Mouse (Mus musculus) midbrain, embryonic 16.5 days (tissue): Measurements from ENCODE around the gene Pspc1. TPM values are rescaled to one million over a fixed set of nuclear protein-coding genes. Genes with fewer than 3 reads are reported as not detected.

Experiments
- ATAC-seq: fragments of 200-750 bp; cut with Nextera tagmentation; 2 replicates; pipeline ENCODE4 v1.8.0; 2017; ENCODE audit warnings: moderate TSS enrichment
- H3K27ac ChIP-seq: fragments of 300-500 bp; sonication (generic); 2 replicates; pipeline ENCODE4 v1.5.1; 2014; ENCODE audit warnings: mild to moderate bottlenecking, low read length, mixed read lengths
- H3K27me3 ChIP-seq: fragments of 300-500 bp; sonication (generic); 2 replicates; pipeline ENCODE4 v1.6.1; 2014; ENCODE audit warnings: low read depth, low read length, mixed read lengths; ENCODE audit not compliant: control insufficient read depth, insufficient read depth
- H3K36me3 ChIP-seq: fragments of 300-500 bp; sonication (generic); 2 replicates; pipeline ENCODE4 v1.6.1; 2014; ENCODE audit warnings: mild to moderate bottlenecking, low read length, moderate library complexity, mixed read lengths; ENCODE audit not compliant: control insufficient read depth, insufficient read depth
- H3K4me1 ChIP-seq: fragments of 300-500 bp; sonication (generic); 2 replicates; pipeline ENCODE4 v1.6.1; 2014; ENCODE audit warnings: mild to moderate bottlenecking, low read length, mixed read lengths; ENCODE audit not compliant: control insufficient read depth, insufficient read depth
- H3K4me2 ChIP-seq: fragments of 300-500 bp; sonication (generic); 2 replicates; pipeline ENCODE4 v1.6.1; 2014; ENCODE audit warnings: mild to moderate bottlenecking, low read length, mixed read lengths
- H3K4me3 ChIP-seq: fragments of 300-500 bp; sonication (generic); 2 replicates; pipeline ENCODE4 v1.5.1; 2014; ENCODE audit warnings: low read depth, mild to moderate bottlenecking, low read length, moderate library complexity, mixed read lengths
- H3K9ac ChIP-seq: fragments of 300-500 bp; sonication (generic); 2 replicates; pipeline ENCODE4 v1.6.1; 2014; ENCODE audit warnings: low read depth, low read length, mixed read lengths
- H3K9me3 ChIP-seq: fragments of 300-500 bp; sonication (generic); replicated peaks from 2 replicates; pipeline ENCODE4 v1.6.1; 2014; ENCODE audit warnings: mild to moderate bottlenecking, low read length, mixed read lengths; ENCODE audit not compliant: control insufficient read depth, poor library complexity, severe bottlenecking
- WGBS: fragments of 180-500 bp; shearing (Covaris S2); extraction: QIAGEN DNeasy Blood & Tissue Kit; methylation state at CpG from one replicate; pipeline ENCODE4 v1.1.7; 2014; 5-methylcytosine and 5-hydroxymethylcytosine counted together
- polyA plus RNA-seq: library from polyadenylated mRNA; unstranded; fragments of >200 nt; fragmentation: Nextera tagmentation; extraction: Ambion mirVana; gene quantifications from 2 replicates; pipeline ENCODE4 v1.2.1, GENCODE M21; 2015

The Pspc1 gene
- polyA plus RNA-seq, 1 experiment from 2014 or later, result 38.8 TPM

GRCm38 (mm10) chr14:56740175-56740574 lies 37.9 kb downstream of the Pspc1 start:
- H3K27me3 ChIP-seq, result no peaks in the 10 kb centered on the region
- H3K36me3 ChIP-seq, result no peaks in the 10 kb centered on the region
- no peak overlapping the region for H3K4me2 ChIP-seq
- H3K27ac ChIP-seq, result no peak overlapping the region
- ATAC-seq, result no peak
- no peak overlapping the region for H3K4me3 ChIP-seq
- H3K9me3 ChIP-seq, result no peaks in the 10 kb centered on the region
- 98% methylated on average over 1 of the region's 1 CpGs for WGBS
- H3K9ac ChIP-seq, result no peak overlapping the region
- no peaks in the 10 kb centered on the region for H3K4me1 ChIP-seq

GRCm38 (mm10) chr14:56726493-56726892 lies 51.6 kb downstream of the Pspc1 start:
- H3K4me3 ChIP-seq, result no peak overlapping the region
- WGBS, result 81% methylated on average over 1 of the region's 1 CpGs
- H3K9ac ChIP-seq, result no peak overlapping the region
- H3K9me3 ChIP-seq, result no peaks in the 10 kb centered on the region
- no peak for ATAC-seq
- no peaks in the 10 kb centered on the region for H3K27me3 ChIP-seq
- H3K4me1 ChIP-seq, result no peaks in the 10 kb centered on the region
- H3K4me2 ChIP-seq, result no peak overlapping the region
- H3K27ac ChIP-seq, result no peak overlapping the region
- H3K36me3 ChIP-seq, result peaks cover 3% of the 10 kb centered on the region

DNA sequence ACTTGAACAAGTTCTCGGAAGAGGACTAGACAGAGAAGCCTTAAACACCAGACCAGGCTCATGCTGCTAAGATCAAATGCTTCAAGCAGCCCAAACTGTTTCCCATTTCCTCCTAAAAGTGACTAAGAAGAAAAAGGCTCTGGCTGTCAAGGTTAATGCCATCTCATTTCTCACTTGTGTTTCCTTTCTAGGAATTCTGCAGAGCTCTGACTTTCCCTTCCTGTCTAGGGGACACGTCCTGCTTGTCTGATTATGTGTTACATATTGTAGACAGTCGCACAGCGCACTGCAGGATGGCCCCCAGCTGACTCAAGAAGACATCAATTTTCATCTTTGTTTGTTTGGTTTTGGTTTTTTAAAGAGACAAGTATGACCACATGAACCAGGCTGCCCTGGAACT lies 72.4 kb downstream of the Pspc1 start:
- H3K4me3 ChIP-seq, result no peak overlapping the region
- no peaks in the 10 kb centered on the region for H3K36me3 ChIP-seq
- WGBS, result 78% methylated on average over 4 of the region's 4 CpGs
- no peaks in the 10 kb centered on the region for H3K27me3 ChIP-seq
- H3K4me1 ChIP-seq, result no peaks in the 10 kb centered on the region
- H3K9ac ChIP-seq, result no peak overlapping the region
- no peak for ATAC-seq
- H3K9me3 ChIP-seq, result no peaks in the 10 kb centered on the region
- no peak overlapping the region for H3K4me2 ChIP-seq
- H3K27ac ChIP-seq, result no peak overlapping the region

- WGBS, result 97% methylated on average over 4 of the region's 4 CpGs
- Histone ChIP-seq H3K4me3 (no peak overlapping the region), H3K4me2 (no peak overlapping the region), H3K27ac (no peak overlapping the region), H3K9me3 (no peaks in the 10 kb centered on the region), H3K4me1 (no peaks in the 10 kb centered on the region), H3K36me3 (peaks cover 7% of the 10 kb centered on the region), H3K9ac (no peak overlapping the region), H3K27me3 (no peaks in the 10 kb centered on the region)
- ATAC-seq, result no peak
These were observed 75.5 kb downstream of the Pspc1 start for GRCm38 (mm10) chr14:56702644-56703043.

DNA sequence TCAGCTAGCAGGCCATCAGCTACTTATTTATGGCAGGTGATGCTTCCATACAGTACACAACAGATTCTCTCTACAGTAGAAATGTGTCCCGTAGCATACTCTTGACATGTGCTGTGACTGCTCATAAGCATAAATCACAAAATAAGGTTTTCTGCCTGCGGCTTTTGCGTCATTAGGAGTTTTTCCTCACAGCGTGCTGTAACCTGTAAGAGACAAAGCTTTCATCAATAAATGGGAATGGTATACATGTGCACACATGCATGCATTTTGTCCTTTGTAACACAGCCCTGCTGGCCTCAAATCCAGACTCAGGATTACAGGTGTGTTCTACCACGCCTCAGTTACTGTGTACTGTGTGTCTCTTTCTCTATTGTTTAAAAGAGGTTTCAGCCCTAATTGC lies 80.3 kb downstream of the Pspc1 start:
- Histone ChIP-seq H3K36me3 (peaks cover 22% of the 10 kb centered on the region), H3K9ac (no peak overlapping the region), H3K9me3 (no peaks in the 10 kb centered on the region), H3K4me2 (no peak overlapping the region), H3K4me3 (no peak overlapping the region), H3K27me3 (no peaks in the 10 kb centered on the region), H3K4me1 (no peaks in the 10 kb centered on the region), H3K27ac (no peak overlapping the region)
- no peak for ATAC-seq
- WGBS, result 92% methylated on average over 5 of the region's 5 CpGs

- Histone ChIP-seq H3K4me1 (no peaks in the 10 kb centered on the region), H3K27me3 (no peaks in the 10 kb centered on the region), H3K4me2 (no peak overlapping the region), H3K36me3 (peaks cover 37% of the 10 kb centered on the region), H3K9me3 (no peaks in the 10 kb centered on the region), H3K9ac (no peak overlapping the region), H3K4me3 (no peak overlapping the region), H3K27ac (no peak overlapping the region)
- no peak for ATAC-seq
- 85% methylated on average over 3 of the region's 3 CpGs for WGBS
These were observed 82.6 kb downstream of the Pspc1 start for GRCm38 (mm10) chr14:56695495-56695894.

DNA sequence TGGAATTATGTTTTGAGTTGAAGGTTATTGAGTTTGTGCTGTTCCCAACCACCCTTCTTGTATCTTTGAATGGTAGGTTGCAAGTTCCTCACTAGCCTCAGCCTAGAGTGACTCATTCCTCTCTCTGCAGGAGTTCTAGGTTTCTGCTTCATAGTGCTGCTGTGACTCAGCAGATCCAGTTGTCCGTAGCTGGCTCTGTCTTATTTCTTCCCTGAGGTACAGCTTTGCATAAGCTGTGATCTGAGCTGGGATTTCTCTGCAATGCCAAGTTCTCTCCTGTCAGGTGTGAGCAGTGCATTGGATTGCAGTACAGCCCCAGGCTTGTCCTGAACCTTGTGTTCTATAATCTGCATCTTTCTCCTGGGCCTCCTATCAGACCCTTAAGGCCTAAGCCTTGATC lies 88.3 kb downstream of the Pspc1 start:
- 85% methylated on average over 1 of the region's 1 CpGs for WGBS
- Histone ChIP-seq H3K4me2 (no peak overlapping the region), H3K9ac (no peak overlapping the region), H3K4me1 (no peaks in the 10 kb centered on the region), H3K36me3 (peaks cover 45% of the 10 kb centered on the region), H3K27ac (no peak overlapping the region), H3K9me3 (no peaks in the 10 kb centered on the region), H3K27me3 (no peaks in the 10 kb centered on the region), H3K4me3 (no peak overlapping the region)
- ATAC-seq, result no peak

DNA sequence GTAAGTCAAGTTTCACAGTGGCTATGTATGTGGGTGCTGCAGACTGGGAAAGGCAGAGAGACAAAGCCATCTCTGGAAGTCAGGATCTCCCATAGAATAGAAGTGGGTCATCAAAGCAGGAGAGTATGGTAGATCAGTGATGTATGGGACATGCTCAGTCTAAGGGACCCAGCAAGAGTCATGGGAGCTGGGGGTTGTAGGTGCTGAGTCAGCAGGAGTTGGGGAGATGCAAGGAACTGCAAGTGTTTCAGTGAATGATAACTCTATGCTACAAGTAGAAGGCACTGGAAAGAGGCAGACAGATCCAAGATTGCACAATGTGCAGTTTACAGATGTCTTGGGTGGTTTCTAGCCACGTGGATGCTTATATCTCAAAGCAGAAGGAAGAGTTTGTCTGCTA lies 89.0 kb downstream of the Pspc1 start:
- no peaks in the 10 kb centered on the region for H3K27me3 ChIP-seq
- no peak overlapping the region for H3K9ac ChIP-seq
- no peak overlapping the region for H3K4me3 ChIP-seq
- no peak for ATAC-seq
- no peaks in the 10 kb centered on the region for H3K4me1 ChIP-seq
- WGBS, result 88% methylated on average over 1 of the region's 1 CpGs
- H3K9me3 ChIP-seq, result no peaks in the 10 kb centered on the region
- H3K4me2 ChIP-seq, result no peak overlapping the region
- H3K36me3 ChIP-seq, result peaks cover 45% of the 10 kb centered on the region
- H3K27ac ChIP-seq, result no peak overlapping the region

DNA sequence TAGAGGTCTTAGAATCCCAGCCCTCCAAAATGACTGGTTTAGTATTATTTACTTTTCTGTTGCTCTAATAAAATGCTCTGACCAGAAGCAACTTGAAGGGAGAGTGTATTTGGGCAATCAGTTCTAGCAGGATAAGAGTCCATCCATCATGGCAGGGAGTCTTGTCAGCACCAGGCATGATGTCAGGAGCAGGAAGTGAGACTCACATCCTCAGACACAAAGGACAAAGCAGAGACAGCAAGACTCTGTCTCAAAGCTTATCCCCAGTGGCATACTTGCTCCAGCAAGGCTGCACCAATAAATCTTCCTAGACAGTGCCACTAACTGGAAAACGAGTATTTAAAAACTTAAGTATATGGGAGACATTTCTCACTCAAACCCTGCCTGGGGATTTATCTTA lies 92.7 kb downstream of the Pspc1 start:
- ATAC-seq, result no peak
- H3K9ac ChIP-seq, result no peak overlapping the region
- no peaks in the 10 kb centered on the region for H3K9me3 ChIP-seq
- no peaks in the 10 kb centered on the region for H3K27me3 ChIP-seq
- peaks cover 33% of the 10 kb centered on the region for H3K36me3 ChIP-seq
- H3K27ac ChIP-seq, result no peak overlapping the region
- WGBS, result 90% methylated on average over 1 of the region's 1 CpGs
- H3K4me2 ChIP-seq, result no peak overlapping the region
- no peaks in the 10 kb centered on the region for H3K4me1 ChIP-seq
- no peak overlapping the region for H3K4me3 ChIP-seq
